Mouse (Mus musculus): ENCODE data around the gene Fbxl20.

Gene Fbxl20

DNA sequence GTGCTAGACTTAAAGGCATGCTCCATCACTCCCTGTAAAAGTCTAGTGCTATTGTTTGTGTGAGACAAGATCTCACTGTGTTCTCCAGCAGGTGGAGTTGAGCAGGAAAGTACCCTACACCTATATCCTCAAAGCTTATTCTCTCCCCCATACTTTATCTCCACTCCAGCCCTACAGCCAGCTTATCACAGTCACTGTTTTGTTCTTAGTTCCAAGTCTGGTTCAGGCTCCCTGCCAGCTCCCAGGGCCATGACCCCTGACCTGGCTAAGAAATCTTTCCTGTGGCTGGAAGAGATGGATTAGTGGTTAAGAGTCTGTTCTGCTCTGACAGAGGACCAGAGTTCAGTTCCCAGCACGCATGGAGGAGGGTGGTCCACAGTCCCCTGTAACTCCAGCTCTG is 103.7 kb downstream of the Fbxl20 start:
- no peak for DNase-seq

- no peak for DNase-seq
Measured at GRCm38 (mm10) chr11:98045596-98045995, 104.6 kb downstream of the Fbxl20 start.

GRCm38 (mm10) chr11:98044074-98044473 is 106.1 kb downstream of the Fbxl20 start:
- DNase-seq, result peak; percentile 41

- no peak for DNase-seq
Measured at GRCm38 (mm10) chr11:98042741-98043140, 107.5 kb downstream of the Fbxl20 start.

DNA sequence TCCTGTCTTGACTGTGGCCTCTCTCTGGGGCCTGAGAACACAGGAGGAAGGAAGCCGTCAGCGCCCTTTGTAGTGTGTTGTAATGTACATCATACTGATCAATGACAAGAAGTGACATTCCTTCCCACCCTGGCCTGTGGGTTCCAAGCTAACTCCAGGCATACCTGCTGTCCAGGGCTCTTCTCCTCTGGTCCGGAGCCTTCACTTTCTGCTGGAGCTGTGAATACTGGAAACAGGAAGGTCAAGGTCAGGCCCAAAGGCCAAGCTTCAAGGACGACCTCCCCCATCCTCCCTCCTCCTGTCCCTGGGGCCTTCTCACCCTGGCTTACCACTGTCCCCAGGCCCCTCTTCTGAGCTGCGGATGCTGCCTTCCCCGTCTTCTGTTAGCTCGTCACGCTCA is 109.2 kb downstream of the Fbxl20 start:
- DNase-seq, result no peak

GRCm38 (mm10) chr11:98037871-98038270 is 112.3 kb downstream of the Fbxl20 start:
- peak; percentile 31 for DNase-seq

- peak; percentile 73 for DNase-seq
Measured at GRCm38 (mm10) chr11:98035977-98036377, 114.2 kb downstream of the Fbxl20 start.

DNA sequence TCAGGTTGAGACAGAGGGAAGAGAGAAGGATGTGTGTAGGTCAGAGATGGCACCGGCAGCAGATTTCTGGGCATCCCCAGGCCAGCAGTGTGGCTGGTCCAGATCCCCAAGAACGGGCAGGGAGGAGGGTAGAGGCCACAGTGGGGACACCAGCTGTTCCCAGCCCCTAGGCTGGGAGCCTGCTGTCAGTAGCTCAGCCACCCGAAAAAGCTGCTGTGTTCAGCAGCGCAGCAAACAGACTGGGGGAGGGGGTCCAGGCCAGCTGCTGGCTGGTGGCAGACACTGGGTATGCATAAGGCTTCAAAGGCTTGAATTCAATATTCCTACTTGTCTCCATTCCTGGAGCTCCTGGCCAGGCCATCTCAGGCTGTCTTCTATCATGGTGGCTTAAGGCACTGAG is 115.4 kb downstream of the Fbxl20 start:
- DNase-seq, result peak; percentile 41

GRCm38 (mm10) chr11:98034061-98034460 is 116.1 kb downstream of the Fbxl20 start:
- no peak for DNase-seq

Data from cerebellum, adult 8-10 months (tissue).